Mouse (Mus musculus): ENCODE measurements around the gene Cdc73.

DNA sequence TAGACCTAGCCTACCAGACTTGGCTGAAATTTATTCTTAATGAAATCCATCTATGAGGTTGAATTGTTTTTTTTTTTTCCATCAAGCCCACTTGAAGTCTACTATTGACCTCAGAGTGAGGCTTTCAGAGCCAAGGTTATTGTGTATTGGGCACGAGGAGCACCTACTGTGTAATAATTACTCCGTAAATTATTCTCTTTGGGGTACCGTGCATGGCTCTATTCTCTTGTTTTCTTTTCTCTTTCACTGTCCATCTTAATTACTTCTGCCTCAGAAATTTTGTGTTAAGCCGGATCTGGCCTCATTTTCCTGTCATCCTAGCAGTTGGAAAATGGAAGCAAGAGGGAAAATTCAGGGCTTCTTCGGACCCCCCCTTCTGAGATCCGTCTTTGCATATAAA, 39.5 kb upstream of the Cdc73 start:
- no peak for TF ChIP-seq CTCF (IDR thresholded peaks at IDR 0.05; ENCODE audit: low read depth)
- no peak for TF ChIP-seq EP300 (IDR thresholded peaks at IDR 0.05; ENCODE audit: low read depth)

Measured in liver, embryonic 14.5 days (tissue).